Mouse (Mus musculus): Measurements from ENCODE around the gene Tmem95. TPM values are rescaled to one million over a fixed set of nuclear protein-coding genes. Genes with fewer than 3 reads are reported as not detected.

Tmem95 gene
- polyA plus RNA-seq, 1 experiment from 2014 or later = not detected

GRCm38 (mm10) chr11:69901993-69902392, 24.2 kb upstream of the Tmem95 start:
- Histone ChIP-seq H3K36me3 (ENCODE audit: control insufficient read depth, insufficient read depth, low read length) (peaks cover 36% of the 10 kb centered on the region), H3K9me3 (replicated peaks; ENCODE audit: control insufficient read depth, low read length) (no peaks in the 10 kb centered on the region), H3K9ac (ENCODE audit: low read length) (peak overlapping the region; percentile 91), H3K4me2 (ENCODE audit: low read length) (peak overlapping the region; percentile 87), H3K27ac (ENCODE audit: low read depth, low read length) (peak overlapping the region; percentile 92), H3K27me3 (replicated peaks; ENCODE audit: control insufficient read depth, insufficient read depth, low read length) (no peaks in the 10 kb centered on the region), H3K4me3 (ENCODE audit: low read depth, low read length) (peak overlapping the region; percentile 87), H3K4me1 (ENCODE audit: control insufficient read depth, insufficient read depth, low read length) (peaks cover 18% of the 10 kb centered on the region)
- WGBS = under 1% methylated on average over 34 of the region's 39 CpGs
- no peak; the same call in 1 of the 2 replicates for ATAC-seq
- no peak for DNase-seq (ENCODE audit: low spot score)

GRCm38 (mm10) chr11:69901406-69901846, 23.6 kb upstream of the Tmem95 start:
- Histone ChIP-seq H3K9me3 (replicated peaks; ENCODE audit: control insufficient read depth, low read length) (no peaks in the 10 kb centered on the region), H3K4me1 (ENCODE audit: control insufficient read depth, insufficient read depth, low read length) (peaks cover 18% of the 10 kb centered on the region), H3K27me3 (replicated peaks; ENCODE audit: control insufficient read depth, insufficient read depth, low read length) (no peaks in the 10 kb centered on the region), H3K4me3 (ENCODE audit: low read depth, low read length) (peak overlapping the region; percentile 87), H3K36me3 (ENCODE audit: control insufficient read depth, insufficient read depth, low read length) (peaks cover 30% of the 10 kb centered on the region), H3K27ac (ENCODE audit: low read depth, low read length) (peak overlapping the region; percentile 92), H3K9ac (ENCODE audit: low read length) (peak overlapping the region; percentile 91), H3K4me2 (ENCODE audit: low read length) (peak overlapping the region; percentile 87)
- peak; percentile 80 for ATAC-seq
- peak; percentile 99 for DNase-seq (ENCODE audit: low spot score)
- WGBS = under 1% methylated on average over 42 of the region's 42 CpGs

- DNase-seq (ENCODE audit: low spot score) (peak; percentile 98), ATAC-seq (peak; percentile 95)
- peak within 1 kb of the TSS; percentile 92 for H3K27ac ChIP-seq (ENCODE audit: low read depth, low read length)
- H3K36me3 ChIP-seq (ENCODE audit: control insufficient read depth, insufficient read depth, low read length) = peaks cover 23% of the 10 kb centered on the region
- under 1% methylated on average over 38 of the region's 38 CpGs for WGBS
- H3K4me1 ChIP-seq (ENCODE audit: control insufficient read depth, insufficient read depth, low read length) = peaks cover 18% of the 10 kb centered on the region
- no peaks in the 10 kb centered on the region for H3K9me3 ChIP-seq (replicated peaks; ENCODE audit: control insufficient read depth, low read length)
- no peaks in the 10 kb centered on the region for H3K27me3 ChIP-seq (replicated peaks; ENCODE audit: control insufficient read depth, insufficient read depth, low read length)
- peak within 1 kb of the TSS; percentile 87 for H3K4me2 ChIP-seq (ENCODE audit: low read length)
- peak within 1 kb of the TSS; percentile 91 for H3K9ac ChIP-seq (ENCODE audit: low read length)
- peak within 1 kb of the TSS; percentile 87 for H3K4me3 ChIP-seq (ENCODE audit: low read depth, low read length)
These were observed 22.9 kb upstream of the Tmem95 start, which contains the start of the genes 2810408A11Rik and Neurl4 for GRCm38 (mm10) chr11:69900471-69901405. Gene 2810408A11Rik (minus strand): TSS chr11:69900987. Gene Neurl4 (plus strand): TSS chr11:69901072.

- no peak for ATAC-seq
- H3K27ac ChIP-seq (ENCODE audit: low read depth, low read length) = no peak overlapping the region
- peak overlapping the region; percentile 87 for H3K4me3 ChIP-seq (ENCODE audit: low read depth, low read length)
- H3K9ac ChIP-seq (ENCODE audit: low read length) = peak overlapping the region; percentile 91
- H3K27me3 ChIP-seq (replicated peaks; ENCODE audit: control insufficient read depth, insufficient read depth, low read length) = no peaks in the 10 kb centered on the region
- H3K4me2 ChIP-seq (ENCODE audit: low read length) = peak overlapping the region; percentile 87
- no peaks in the 10 kb centered on the region for H3K9me3 ChIP-seq (replicated peaks; ENCODE audit: control insufficient read depth, low read length)
- WGBS = 20% methylated on average over 4 of the region's 4 CpGs
- peaks cover 18% of the 10 kb centered on the region for H3K4me1 ChIP-seq (ENCODE audit: control insufficient read depth, insufficient read depth, low read length)
- DNase-seq (ENCODE audit: low spot score) = peak; percentile 34
- peaks cover 14% of the 10 kb centered on the region for H3K36me3 ChIP-seq (ENCODE audit: control insufficient read depth, insufficient read depth, low read length)
These were observed 22.1 kb upstream of the Tmem95 start for GRCm38 (mm10) chr11:69899870-69900269.

- H3K27me3 ChIP-seq (replicated peaks; ENCODE audit: control insufficient read depth, insufficient read depth, low read length) = no peaks in the 10 kb centered on the region
- no peaks in the 10 kb centered on the region for H3K9me3 ChIP-seq (replicated peaks; ENCODE audit: control insufficient read depth, low read length)
- no peak within 1 kb of the TSS for H3K27ac ChIP-seq (ENCODE audit: low read depth, low read length)
- H3K4me2 ChIP-seq (ENCODE audit: low read length) = no peak within 1 kb of the TSS
- no peak within 1 kb of the TSS for H3K9ac ChIP-seq (ENCODE audit: low read length)
- no peaks in the 10 kb centered on the region for H3K36me3 ChIP-seq (ENCODE audit: control insufficient read depth, insufficient read depth, low read length)
- DNase-seq (ENCODE audit: low spot score) (no peak), ATAC-seq (no peak)
- H3K4me3 ChIP-seq (ENCODE audit: low read depth, low read length) = no peak within 1 kb of the TSS
- peaks cover 10% of the 10 kb centered on the region; the same call in 1 of the 2 replicates for H3K4me1 ChIP-seq (ENCODE audit: control insufficient read depth, insufficient read depth, low read length)
- whole genome bisulfite sequencing = 72% methylated on average over 4 of the region's 4 CpGs
These were observed 17.5 kb upstream of the Tmem95 start, which contains the start of gene Acap1 for GRCm38 (mm10) chr11:69895291-69895690. Gene Acap1 (minus strand): TSS chr11:69895539.

- 90% methylated on average over 5 of the region's 5 CpGs for WGBS
- no peak for DNase-seq (ENCODE audit: low spot score)
- H3K27me3 ChIP-seq (replicated peaks; ENCODE audit: control insufficient read depth, insufficient read depth, low read length) = no peaks in the 10 kb centered on the region
These were observed 16.9 kb upstream of the Tmem95 start for GRCm38 (mm10) chr11:69894671-69895070.

GRCm38 (mm10) chr11:69891482-69891881, 13.7 kb upstream of the Tmem95 start:
- Histone ChIP-seq H3K36me3 (ENCODE audit: control insufficient read depth, insufficient read depth, low read length) (no peaks in the 10 kb centered on the region), H3K4me1 (ENCODE audit: control insufficient read depth, insufficient read depth, low read length) (no peaks in the 10 kb centered on the region), H3K27me3 (replicated peaks; ENCODE audit: control insufficient read depth, insufficient read depth, low read length) (no peaks in the 10 kb centered on the region), H3K4me2 (ENCODE audit: low read length) (no peak overlapping the region), H3K9me3 (replicated peaks; ENCODE audit: control insufficient read depth, low read length) (no peaks in the 10 kb centered on the region), H3K27ac (ENCODE audit: low read depth, low read length) (no peak overlapping the region), H3K4me3 (ENCODE audit: low read depth, low read length) (no peak overlapping the region), H3K9ac (ENCODE audit: low read length) (no peak overlapping the region)
- DNase-seq (ENCODE audit: low spot score) (peak; percentile 24), ATAC-seq (no peak)
- 68% methylated on average over 4 of the region's 4 CpGs for WGBS

More at GRCm38 (mm10) chr11:69894671-69895070, 16.9 kb upstream of the Tmem95 start:
- Histone ChIP-seq H3K27ac (ENCODE audit: low read depth, low read length) (no peak overlapping the region), H3K4me2 (ENCODE audit: low read length) (no peak overlapping the region), H3K9me3 (replicated peaks; ENCODE audit: control insufficient read depth, low read length) (no peaks in the 10 kb centered on the region), H3K9ac (ENCODE audit: low read length) (no peak overlapping the region), H3K36me3 (ENCODE audit: control insufficient read depth, insufficient read depth, low read length) (no peaks in the 10 kb centered on the region), H3K4me3 (ENCODE audit: low read depth, low read length) (no peak overlapping the region), H3K4me1 (ENCODE audit: control insufficient read depth, insufficient read depth, low read length) (peaks cover 7% of the 10 kb centered on the region; the same call in 1 of the 2 replicates)
- no peak for ATAC-seq

- H3K9ac ChIP-seq (ENCODE audit: low read length) = no peak overlapping the region
- WGBS = 73% methylated on average over 8 of the region's 8 CpGs
- H3K27me3 ChIP-seq (replicated peaks; ENCODE audit: control insufficient read depth, insufficient read depth, low read length) = no peaks in the 10 kb centered on the region
- no peaks in the 10 kb centered on the region for H3K4me1 ChIP-seq (ENCODE audit: control insufficient read depth, insufficient read depth, low read length)
- no peaks in the 10 kb centered on the region for H3K9me3 ChIP-seq (replicated peaks; ENCODE audit: control insufficient read depth, low read length)
- no peak for ATAC-seq
- no peaks in the 10 kb centered on the region for H3K36me3 ChIP-seq (ENCODE audit: control insufficient read depth, insufficient read depth, low read length)
- no peak for DNase-seq (ENCODE audit: low spot score)
- no peak overlapping the region for H3K4me3 ChIP-seq (ENCODE audit: low read depth, low read length)
- H3K4me2 ChIP-seq (ENCODE audit: low read length) = no peak overlapping the region
- no peak overlapping the region for H3K27ac ChIP-seq (ENCODE audit: low read depth, low read length)
These were observed 9.3 kb upstream of the Tmem95 start for GRCm38 (mm10) chr11:69886907-69887635.
